Mouse (Mus musculus) pancreas, adult 10 weeks (tissue): ENCODE data around the gene Gch1. TPM values are rescaled to one million over a fixed set of nuclear protein-coding genes. Genes with fewer than 3 reads are reported as not detected.

Experiments
- polyA plus RNA-seq: library from polyadenylated mRNA; stranded (reverse); fragments of 350-450 nt; fragmentation: Illumina TruSeq; extraction: RNeasy Lipid Tissue Mini Kit (QIAGEN cat#74804); gene quantifications from one replicate; pipeline ENCODE4 v1.2.3, GENCODE M21; 2015; ENCODE audit warnings: low read depth, low replicate concordance; ENCODE audit not compliant: insufficient read depth

Gene Gch1
- 6.3 TPM for polyA plus RNA-seq

GRCm38 (mm10) chr14:47188848-47189634 lies at the start of gene Gch1:
Gch1 (minus strand) TSS chr14:47189413.

Other genes starting within 250 kb of the Gch1 start
- gene Wdhd1, start 87.4 kb upstream of the Gch1 start, polyA plus RNA-seq: 0.98 TPM
- 3.3 TPM for gene Socs4, start 87.5 kb upstream of the Gch1 start, polyA plus RNA-seq
- 8.9 TPM for gene Mapk1ip1l, start 108.9 kb upstream of the Gch1 start, polyA plus RNA-seq
- gene Lgals3, start 178.3 kb upstream of the Gch1 start, polyA plus RNA-seq: 10.2 TPM
- not detected for gene Dlgap5, start 229.0 kb upstream of the Gch1 start, polyA plus RNA-seq